Mouse (Mus musculus) retina, postnatal 1 day (tissue): ENCODE data around the gene Esp34.

ENCODE experiments used
- DNase-seq: peaks from one replicate; pipeline ENCODE4 v3.0.0-alpha.2; 2012

The Esp34 gene

DNA sequence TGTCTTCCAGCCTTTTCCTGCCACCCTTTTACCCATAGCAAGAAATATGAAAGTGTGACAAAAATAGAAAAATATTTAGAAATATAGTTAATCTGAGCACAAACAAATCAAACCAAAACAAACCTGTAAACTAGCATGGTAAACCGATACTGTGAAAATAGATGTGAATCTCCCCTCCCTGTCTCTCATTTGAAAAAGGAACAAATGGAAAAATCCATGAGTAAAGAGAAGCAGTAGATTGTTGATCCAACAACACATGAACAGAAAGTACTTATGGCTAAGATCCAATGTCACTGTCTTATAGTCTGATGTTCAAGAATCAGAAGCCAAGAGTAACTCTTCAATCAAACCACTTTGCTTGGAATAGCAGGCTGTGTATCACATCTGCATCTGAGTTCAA lies at the start of gene Esp34:
Gene Esp34, plus strand, starts transcription at position 301 of the 400 bp plus-strand sequence.
- DNase-seq, result no peak

DNA sequence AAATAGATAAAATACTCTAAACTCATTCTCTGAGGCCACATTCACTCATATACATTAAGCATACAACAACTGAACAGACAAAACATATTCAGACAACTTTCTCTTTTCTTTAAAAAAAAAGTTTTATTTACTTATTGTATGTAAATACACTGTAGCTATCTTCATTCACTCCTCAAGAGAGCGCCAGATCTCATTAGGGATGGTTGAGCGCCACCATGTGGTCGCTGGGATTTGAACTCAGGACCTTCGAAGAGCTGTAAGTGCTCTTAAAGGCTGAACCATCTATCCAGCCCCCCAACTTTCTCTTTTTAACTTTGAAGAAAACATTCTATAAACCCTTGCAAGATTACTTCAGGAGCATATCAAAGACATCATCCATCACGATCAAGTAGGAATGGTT lies 8.5 kb downstream of the Esp34 start:
- no peak for DNase-seq
